Mouse (Mus musculus): ENCODE results near the gene Ezh1. TPM values are rescaled to one million over a fixed set of nuclear protein-coding genes. Genes with fewer than 3 reads are reported as not detected.
A peak's percentile ranks its signal among the peaks of the same experiment; 100 is the strongest.

Ezh1 gene
- polyA plus RNA-seq, 1 experiment from 2014 or later = 20.4 TPM

- ATAC-seq (ENCODE audit: low FRiP score) = no peak
- Histone ChIP-seq H3K4me3 (no peak overlapping the region), H3K9me3 (no peaks in the 10 kb centered on the region), H3K4me2 (no peak overlapping the region), H3K27me3 (no peaks in the 10 kb centered on the region), H3K27ac (no peak overlapping the region), H3K9ac (no peak overlapping the region), H3K36me3 (peaks cover 64% of the 10 kb centered on the region), H3K4me1 (replicated peaks) (peaks cover 32% of the 10 kb centered on the region)
- 89% methylated on average over 7 of the region's 7 CpGs for WGBS
Measured at GRCm38 (mm10) chr11:101193076-101193475, 33.2 kb downstream of the Ezh1 start.

- Histone ChIP-seq H3K4me3 (no peak overlapping the region), H3K4me1 (replicated peaks) (peaks cover 32% of the 10 kb centered on the region), H3K9me3 (no peaks in the 10 kb centered on the region), H3K27me3 (no peaks in the 10 kb centered on the region), H3K4me2 (no peak overlapping the region), H3K9ac (no peak overlapping the region), H3K36me3 (peaks cover 60% of the 10 kb centered on the region), H3K27ac (no peak overlapping the region)
- 95% methylated on average over 6 of the region's 6 CpGs for WGBS
- ATAC-seq (ENCODE audit: low FRiP score) = no peak
Measured at GRCm38 (mm10) chr11:101192646-101193045, 33.6 kb downstream of the Ezh1 start.

DNA sequence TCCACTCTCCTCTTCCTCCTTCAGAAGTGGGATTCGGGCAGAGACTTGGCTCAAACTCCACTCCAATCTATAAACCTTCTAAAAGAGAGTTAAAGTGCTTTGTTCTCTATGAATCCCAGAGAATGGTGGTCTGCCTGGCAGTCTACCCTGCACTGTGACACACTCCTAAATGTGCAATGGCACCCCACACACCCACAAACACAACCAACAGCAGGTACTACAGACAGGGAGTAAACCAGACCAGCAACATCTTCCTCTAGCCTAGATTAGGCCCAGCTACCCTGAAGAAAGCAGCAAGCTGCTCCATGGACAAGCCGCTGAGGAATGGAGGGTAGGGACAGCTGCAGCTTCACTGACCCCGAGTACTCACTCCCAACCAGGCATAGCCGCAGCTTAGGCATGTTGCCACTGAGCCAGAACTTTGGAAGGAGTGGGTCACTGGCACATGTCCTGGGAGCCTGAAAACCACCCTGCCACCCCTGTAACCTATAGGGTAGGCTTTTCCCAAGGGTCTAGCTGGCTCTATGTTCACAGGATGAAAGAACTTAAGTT, 34.3 kb downstream of the Ezh1 start:
- no peak overlapping the region for H3K9ac ChIP-seq
- H3K4me3 ChIP-seq = no peak overlapping the region
- no peak overlapping the region for H3K27ac ChIP-seq
- peaks cover 58% of the 10 kb centered on the region for H3K36me3 ChIP-seq
- ATAC-seq (ENCODE audit: low FRiP score) = no peak
- H3K27me3 ChIP-seq = no peaks in the 10 kb centered on the region
- H3K4me2 ChIP-seq = no peak overlapping the region
- H3K9me3 ChIP-seq = no peaks in the 10 kb centered on the region
- 84% methylated on average over 4 of the region's 4 CpGs for WGBS
- H3K4me1 ChIP-seq (replicated peaks) = peaks cover 32% of the 10 kb centered on the region

DNA sequence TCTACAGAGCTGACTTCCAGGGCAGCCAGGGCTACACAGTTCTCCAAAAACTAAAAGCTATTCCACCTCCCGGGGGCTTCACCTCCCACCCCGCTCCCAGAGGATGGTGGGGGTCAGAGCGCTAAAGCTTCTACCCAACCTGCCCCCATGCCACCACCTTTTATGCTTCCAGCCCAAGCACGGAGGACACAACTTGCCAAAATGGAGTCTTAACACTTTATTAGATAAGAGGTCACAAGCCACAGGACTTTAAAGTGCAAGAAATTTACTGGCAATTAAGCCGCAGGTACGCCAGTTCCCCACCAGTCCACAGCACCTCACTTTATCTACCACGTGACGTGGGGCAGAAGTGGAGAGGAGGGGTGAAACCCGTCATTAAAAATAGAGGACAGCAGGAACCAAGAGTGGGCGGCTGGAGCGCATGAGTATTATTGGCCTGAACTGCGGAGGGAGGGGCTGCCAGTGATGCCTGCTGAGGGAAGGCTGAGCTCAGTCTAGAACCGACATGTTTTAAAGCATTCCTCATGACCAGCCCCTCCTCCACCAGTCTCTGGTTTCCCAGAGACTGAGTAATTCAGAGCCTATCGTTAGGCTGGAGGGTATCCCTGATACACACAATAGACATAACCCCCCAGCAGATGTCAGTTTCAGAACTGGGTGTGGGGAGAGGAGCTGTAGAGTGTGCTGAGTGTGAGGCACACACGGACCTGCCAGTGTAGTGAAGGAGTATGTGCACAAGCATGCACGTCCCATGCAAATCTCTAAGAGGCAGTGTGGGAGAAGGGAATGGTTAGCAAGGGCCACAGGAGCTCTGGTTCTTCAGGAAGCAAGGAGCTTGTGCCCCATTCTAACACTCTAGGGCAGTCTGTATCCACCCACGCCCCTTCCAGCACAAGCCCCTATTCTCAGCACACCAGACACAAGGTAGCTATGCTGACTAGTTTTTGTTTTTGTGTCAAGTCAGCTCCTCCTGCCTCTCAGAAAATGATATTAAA, 35.1 kb downstream of the Ezh1 start:
- no peaks in the 10 kb centered on the region for H3K27me3 ChIP-seq
- ATAC-seq (ENCODE audit: low FRiP score) = no peak
- H3K4me2 ChIP-seq = no peak overlapping the region
- no peak overlapping the region for H3K4me3 ChIP-seq
- H3K9me3 ChIP-seq = no peaks in the 10 kb centered on the region
- H3K4me1 ChIP-seq (replicated peaks) = peaks cover 32% of the 10 kb centered on the region
- H3K9ac ChIP-seq = no peak overlapping the region
- peaks cover 58% of the 10 kb centered on the region for H3K36me3 ChIP-seq
- WGBS = 54% methylated on average over 17 of the region's 17 CpGs
- H3K27ac ChIP-seq = peak overlapping the region; percentile 83

GRCm38 (mm10) chr11:101190181-101190912, 35.9 kb downstream of the Ezh1 start:
- H3K9ac ChIP-seq = peak overlapping the region; percentile 53; the same call in 1 of the 2 replicates
- no peaks in the 10 kb centered on the region for H3K27me3 ChIP-seq
- H3K4me3 ChIP-seq = no peak overlapping the region
- 37% methylated on average over 8 of the region's 8 CpGs for WGBS
- 0 out of 2 replicates have a peak, but pooled peaks have one; percentile 44 for ATAC-seq (ENCODE audit: low FRiP score)
- H3K4me2 ChIP-seq = no peak overlapping the region
- peak overlapping the region; percentile 83 for H3K27ac ChIP-seq
- H3K9me3 ChIP-seq = no peaks in the 10 kb centered on the region
- peaks cover 32% of the 10 kb centered on the region for H3K4me1 ChIP-seq (replicated peaks)
- H3K36me3 ChIP-seq = peaks cover 51% of the 10 kb centered on the region

DNA sequence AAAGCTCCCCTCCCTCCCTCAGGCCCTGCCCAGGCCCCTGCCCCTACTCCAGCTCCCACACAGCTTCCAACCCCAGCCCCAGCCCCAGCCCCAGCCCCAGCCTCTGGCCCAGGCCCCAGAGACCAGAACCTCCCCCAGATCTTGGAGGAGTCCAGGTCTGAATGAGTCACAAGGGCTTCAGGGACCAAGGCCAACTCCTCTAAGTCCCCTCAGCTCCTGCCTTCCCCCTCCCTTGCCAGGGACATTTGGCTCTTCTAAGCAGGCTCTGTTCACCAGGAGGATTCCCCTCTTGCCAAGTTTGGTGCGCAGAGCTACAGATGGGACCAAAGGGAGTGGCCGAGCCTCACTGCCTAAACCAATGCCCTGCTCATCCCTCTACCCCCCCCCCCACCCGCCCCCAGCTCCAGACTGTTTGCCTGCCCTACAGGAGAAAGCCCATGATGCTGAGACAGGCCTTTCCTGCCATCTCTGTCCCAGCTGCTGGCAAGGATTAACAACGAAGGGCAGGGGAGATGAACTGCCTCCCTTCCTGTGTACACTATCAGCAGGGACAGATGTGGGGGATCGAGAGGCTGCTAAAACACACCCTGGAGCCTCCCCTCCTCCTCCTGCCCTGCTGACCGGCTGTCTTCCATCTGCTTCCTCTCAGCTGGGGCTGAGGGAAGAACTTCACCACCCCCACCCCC, 36.6 kb downstream of the Ezh1 start:
- Histone ChIP-seq H3K4me2 (no peak overlapping the region), H3K9ac (peak overlapping the region; percentile 53; the same call in 1 of the 2 replicates)
- ATAC-seq (ENCODE audit: low FRiP score) = peak; percentile 70

DNA sequence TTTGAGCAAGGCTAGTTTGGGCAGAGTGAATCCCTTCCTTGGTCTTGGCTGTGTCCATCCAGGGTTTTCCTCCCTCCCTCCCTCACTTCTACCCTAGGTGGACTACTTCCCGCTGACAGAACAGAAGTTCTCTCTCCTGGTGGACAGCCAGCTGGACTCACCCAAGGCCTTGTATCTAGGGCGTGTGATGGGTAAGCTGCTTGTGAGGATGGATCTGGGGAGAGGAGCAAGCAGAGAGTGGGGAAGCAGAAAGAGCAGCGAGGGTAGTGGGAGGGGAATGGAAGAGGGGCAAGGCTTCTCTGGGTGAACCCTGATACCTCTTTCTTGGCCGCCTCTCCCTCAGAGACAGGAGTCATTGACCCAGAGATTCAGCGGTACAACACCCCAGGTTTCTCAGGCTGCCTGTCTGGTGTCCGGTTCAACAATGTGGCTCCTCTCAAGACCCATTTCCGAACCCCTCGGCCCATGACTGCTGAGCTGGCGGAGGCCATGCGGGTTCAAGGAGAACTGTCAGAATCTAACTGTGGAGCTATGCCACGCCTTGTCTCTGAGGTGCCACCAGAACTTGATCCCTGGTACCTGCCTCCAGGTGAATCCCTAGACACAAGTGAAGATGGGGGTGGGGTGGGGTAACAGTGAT, 38.0 kb downstream of the Ezh1 start:
- H3K4me1 ChIP-seq (replicated peaks) = peaks cover 32% of the 10 kb centered on the region
- no peaks in the 10 kb centered on the region for H3K27me3 ChIP-seq
- H3K27ac ChIP-seq = peak overlapping the region; percentile 83
- H3K4me2 ChIP-seq = no peak overlapping the region
- WGBS = 84% methylated on average over 11 of the region's 11 CpGs
- H3K4me3 ChIP-seq = no peak overlapping the region
- H3K36me3 ChIP-seq = peaks cover 35% of the 10 kb centered on the region
- no peaks in the 10 kb centered on the region for H3K9me3 ChIP-seq
- ATAC-seq (ENCODE audit: low FRiP score) = no peak
- H3K9ac ChIP-seq = 0 out of 2 replicates have a peak overlapping the region, but pooled peaks have one; percentile 25

More for the DNA sequence above, 36.6 kb downstream of the Ezh1 start:
- H3K27ac ChIP-seq = peak overlapping the region; percentile 83
- H3K27me3 ChIP-seq = no peaks in the 10 kb centered on the region
- no peaks in the 10 kb centered on the region for H3K9me3 ChIP-seq
- peaks cover 47% of the 10 kb centered on the region for H3K36me3 ChIP-seq
- H3K4me3 ChIP-seq = no peak overlapping the region
- 6% methylated on average over 6 of the region's 6 CpGs for WGBS
- peaks cover 32% of the 10 kb centered on the region for H3K4me1 ChIP-seq (replicated peaks)

GRCm38 (mm10) chr11:101187541-101187940, 38.7 kb downstream of the Ezh1 start:
- H3K9me3 ChIP-seq = no peaks in the 10 kb centered on the region
- 96% methylated on average over 5 of the region's 5 CpGs for WGBS
- no peak overlapping the region for H3K27ac ChIP-seq
- H3K36me3 ChIP-seq = peaks cover 27% of the 10 kb centered on the region
- ATAC-seq (ENCODE audit: low FRiP score) = no peak
- peaks cover 32% of the 10 kb centered on the region for H3K4me1 ChIP-seq (replicated peaks)
- H3K4me3 ChIP-seq = no peak overlapping the region
- H3K27me3 ChIP-seq = peaks cover 3% of the 10 kb centered on the region; the same call in 1 of the 2 replicates
- no peak overlapping the region for H3K4me2 ChIP-seq
- no peak overlapping the region for H3K9ac ChIP-seq

GRCm38 (mm10) chr11:101186526-101187247, 39.6 kb downstream of the Ezh1 start:
- 86% methylated on average over 27 of the region's 27 CpGs for WGBS
- Histone ChIP-seq H3K4me2 (no peak overlapping the region), H3K36me3 (peaks cover 24% of the 10 kb centered on the region), H3K4me3 (no peak overlapping the region), H3K9ac (no peak overlapping the region), H3K27me3 (peaks cover 10% of the 10 kb centered on the region; the same call in 1 of the 2 replicates), H3K9me3 (no peaks in the 10 kb centered on the region), H3K4me1 (replicated peaks) (peaks cover 32% of the 10 kb centered on the region), H3K27ac (no peak overlapping the region)
- no peak for ATAC-seq (ENCODE audit: low FRiP score)

- H3K9me3 ChIP-seq = no peaks in the 10 kb centered on the region
- 92% methylated on average over 4 of the region's 4 CpGs for WGBS
- ATAC-seq (ENCODE audit: low FRiP score) = no peak
Measured at GRCm38 (mm10) chr11:101185441-101185840, 40.8 kb downstream of the Ezh1 start.

GRCm38 (mm10) chr11:101184984-101185383, 41.3 kb downstream of the Ezh1 start:
- Histone ChIP-seq H3K27ac (no peak overlapping the region), H3K36me3 (peaks cover 24% of the 10 kb centered on the region), H3K9ac (no peak overlapping the region), H3K4me1 (replicated peaks) (peaks cover 19% of the 10 kb centered on the region), H3K4me3 (no peak overlapping the region), H3K9me3 (no peaks in the 10 kb centered on the region), H3K27me3 (peaks cover 10% of the 10 kb centered on the region; the same call in 1 of the 2 replicates), H3K4me2 (no peak overlapping the region)
- no peak for ATAC-seq (ENCODE audit: low FRiP score)
- 96% methylated on average over 12 of the region's 12 CpGs for WGBS

More at GRCm38 (mm10) chr11:101185441-101185840, 40.8 kb downstream of the Ezh1 start:
- Histone ChIP-seq H3K4me3 (no peak overlapping the region), H3K27ac (no peak overlapping the region), H3K4me2 (no peak overlapping the region), H3K9ac (no peak overlapping the region), H3K27me3 (peaks cover 10% of the 10 kb centered on the region; the same call in 1 of the 2 replicates), H3K36me3 (peaks cover 24% of the 10 kb centered on the region), H3K4me1 (replicated peaks) (peaks cover 23% of the 10 kb centered on the region)

All from hindbrain, embryonic 13.5 days (tissue).